Mouse (Mus musculus): ENCODE results near the gene Tbx22. TPM values are rescaled to one million over a fixed set of nuclear protein-coding genes. Genes with fewer than 3 reads are reported as not detected.

Tbx22 gene
- 0.02 TPM in 1 of 2 replicates, not detected in the other for polyA plus RNA-seq (2012; rRNA removed)
- polyA plus RNA-seq (2014; fragmentation: Nextera tagmentation; extraction: Ambion mirVana), result not detected in 2 replicates

DNA sequence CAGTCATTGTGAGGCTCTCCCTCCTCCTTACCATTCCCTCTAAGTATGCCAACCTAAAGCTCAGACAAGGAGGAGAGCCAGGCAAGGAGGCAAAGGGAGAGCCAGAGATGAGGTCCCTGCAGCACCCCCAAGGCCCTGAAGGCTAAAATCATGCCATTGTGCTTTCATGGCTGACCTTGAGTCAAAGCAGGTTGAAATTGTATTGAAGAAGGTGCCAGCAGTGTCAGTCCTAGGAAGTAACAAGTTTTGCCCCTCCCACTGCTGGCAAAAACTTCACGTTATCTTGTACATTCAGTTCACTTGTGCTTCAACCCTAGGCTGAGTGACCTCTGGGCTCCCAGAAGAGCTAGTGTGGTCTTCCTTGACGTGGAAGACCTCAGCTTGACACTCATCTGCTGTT is at the start of gene Tbx22:
Tbx22 (plus strand) TSS at position 301 of the 400 bp plus-strand sequence.
- Histone ChIP-seq H3K36me3 (replicated peaks; ENCODE audit: control insufficient read depth, insufficient read depth, low read depth) (no peaks in the 10 kb centered on the region), H3K4me3 (ENCODE audit: insufficient read depth in 1 of 2, low read depth in 2 of 2, low read length in 2 of 2) (no peak within 1 kb of the TSS), H3K9ac (replicated peaks) (no peak within 1 kb of the TSS), H3K27ac (no peak within 1 kb of the TSS), H3K4me1 (replicated peaks; ENCODE audit: control insufficient read depth in 2 of 2, insufficient read depth in 2 of 2, low read length in 1 of 2) (no peaks in the 10 kb centered on the region), H3K4me2 (ENCODE audit: low read depth) (no peak within 1 kb of the TSS), H3K27me3 (ENCODE audit: control insufficient read depth, insufficient read depth, low read length) (no peaks in the 10 kb centered on the region), H3K9me3 (ENCODE audit: control insufficient read depth, low read length) (no peaks in the 10 kb centered on the region)
- ATAC-seq (ENCODE audit: insufficient read depth) (no peak), DNase-seq (ENCODE audit: low read depth in 3 of 3, low spot score in 3 of 3) (no peak)
- 40% methylated on average over 2 of the region's 2 CpGs for WGBS (ENCODE audit: insufficient replicate concordance)
- TF ChIP-seq CTCF (IDR thresholded peaks at IDR 0.05; ENCODE audit: low read depth) (no peak), EP300 (IDR thresholded peaks at IDR 0.05; ENCODE audit: low read depth) (no peak)

DNA sequence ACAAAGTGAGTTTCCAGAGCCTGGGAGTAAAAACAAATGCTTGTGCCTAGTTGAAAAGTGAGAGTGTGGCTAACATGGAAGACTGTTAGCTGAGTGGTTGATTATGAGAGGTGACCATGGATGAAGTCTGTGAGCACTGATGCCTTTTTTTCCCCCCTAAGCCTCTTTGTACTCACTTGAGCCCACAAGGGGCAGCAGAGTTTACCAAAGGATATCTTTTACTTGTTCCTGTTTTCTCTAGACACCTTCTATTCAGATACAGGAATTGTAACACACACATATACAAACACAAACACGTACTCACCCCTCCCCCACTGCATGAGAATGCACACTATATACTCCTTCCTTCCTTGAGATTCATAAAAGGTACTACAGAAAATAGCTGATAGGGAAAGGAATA is 913 bp downstream of the Tbx22 start:
- H3K4me2 ChIP-seq (ENCODE audit: low read depth), result no peak overlapping the region
- H3K27ac ChIP-seq, result no peak overlapping the region
- H3K9me3 ChIP-seq (ENCODE audit: control insufficient read depth, low read length), result no peaks in the 10 kb centered on the region
- no peaks in the 10 kb centered on the region for H3K36me3 ChIP-seq (replicated peaks; ENCODE audit: control insufficient read depth, insufficient read depth, low read depth)
- H3K4me1 ChIP-seq (replicated peaks; ENCODE audit: control insufficient read depth in 2 of 2, insufficient read depth in 2 of 2, low read length in 1 of 2), result no peaks in the 10 kb centered on the region
- no peak overlapping the region for H3K9ac ChIP-seq (replicated peaks)
- WGBS (ENCODE audit: insufficient replicate concordance), result 3% methylated on average over 1 of the region's 1 CpGs
- ATAC-seq (ENCODE audit: insufficient read depth), result no peak
- no peak overlapping the region for H3K4me3 ChIP-seq (ENCODE audit: insufficient read depth in 1 of 2, low read depth in 2 of 2, low read length in 2 of 2)
- no peak for DNase-seq (ENCODE audit: low read depth in 3 of 3, low spot score in 3 of 3)
- no peak for TF ChIP-seq CTCF (IDR thresholded peaks at IDR 0.05; ENCODE audit: low read depth)
- no peak for TF ChIP-seq EP300 (IDR thresholded peaks at IDR 0.05; ENCODE audit: low read depth)
- no peaks in the 10 kb centered on the region for H3K27me3 ChIP-seq (ENCODE audit: control insufficient read depth, insufficient read depth, low read length)

DNA sequence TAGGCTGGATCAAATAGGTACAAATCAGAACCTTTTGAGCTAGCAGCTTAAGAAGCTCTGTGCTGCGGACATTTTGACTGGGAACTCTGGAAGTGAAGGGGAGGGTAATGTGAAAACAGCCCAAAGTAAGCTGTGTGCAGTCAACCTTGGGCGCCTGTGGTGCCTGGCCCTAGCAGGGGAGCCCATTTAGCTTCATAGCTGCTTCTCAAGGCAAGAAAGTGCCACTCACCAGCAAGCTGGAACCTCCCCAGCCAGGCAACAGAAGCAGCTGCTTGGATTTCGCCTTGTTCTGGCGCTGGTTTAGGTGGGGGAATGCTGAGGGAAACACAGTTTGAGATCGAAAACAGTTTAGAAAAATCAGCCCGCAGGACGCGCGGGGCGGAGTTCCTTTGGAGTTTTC is 11.4 kb downstream of the Tbx22 start:
- H3K4me2 ChIP-seq (ENCODE audit: low read depth), result no peak overlapping the region
- no peak overlapping the region for H3K4me3 ChIP-seq (ENCODE audit: insufficient read depth in 1 of 2, low read depth in 2 of 2, low read length in 2 of 2)
- ATAC-seq (ENCODE audit: insufficient read depth) (no peak), DNase-seq (ENCODE audit: low read depth in 3 of 3, low spot score in 3 of 3) (no peak)
- H3K4me1 ChIP-seq (replicated peaks; ENCODE audit: control insufficient read depth in 2 of 2, insufficient read depth in 2 of 2, low read length in 1 of 2), result no peaks in the 10 kb centered on the region
- no peaks in the 10 kb centered on the region for H3K36me3 ChIP-seq (replicated peaks; ENCODE audit: control insufficient read depth, insufficient read depth, low read depth)
- no peak overlapping the region for H3K27ac ChIP-seq
- WGBS (ENCODE audit: insufficient replicate concordance), result 11% methylated on average over 10 of the region's 10 CpGs
- TF ChIP-seq CTCF (IDR thresholded peaks at IDR 0.05; ENCODE audit: low read depth) (no peak), EP300 (IDR thresholded peaks at IDR 0.05; ENCODE audit: low read depth) (no peak)
- no peak overlapping the region for H3K9ac ChIP-seq (replicated peaks)
- H3K27me3 ChIP-seq (ENCODE audit: control insufficient read depth, insufficient read depth, low read length), result no peaks in the 10 kb centered on the region
- no peaks in the 10 kb centered on the region for H3K9me3 ChIP-seq (ENCODE audit: control insufficient read depth, low read length)

DNA sequence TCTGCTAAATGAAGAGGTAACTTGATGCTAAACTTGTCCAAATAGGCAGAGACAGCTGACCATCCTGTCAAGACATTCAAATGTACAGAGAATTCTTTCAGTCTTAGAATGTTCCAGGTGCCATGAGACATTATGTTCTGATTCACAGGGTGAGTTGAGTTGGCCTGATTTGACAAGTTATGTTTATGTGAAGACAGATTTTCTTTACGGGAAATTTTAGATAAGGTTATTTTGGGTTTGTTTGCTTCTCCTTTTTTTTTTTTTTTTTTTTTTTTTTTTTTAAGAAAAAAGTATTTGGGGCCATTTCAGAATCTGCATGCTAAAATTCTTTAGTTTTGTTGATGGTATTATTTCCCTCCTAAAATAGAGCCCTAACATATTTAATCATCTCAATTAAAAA is 40.8 kb downstream of the Tbx22 start:
- no peak for TF ChIP-seq EP300 (IDR thresholded peaks at IDR 0.05; ENCODE audit: low read depth)
- TF ChIP-seq CTCF (IDR thresholded peaks at IDR 0.05; ENCODE audit: low read depth), result no peak
- no peaks in the 10 kb centered on the region for H3K9me3 ChIP-seq (ENCODE audit: control insufficient read depth, low read length)
- no peaks in the 10 kb centered on the region for H3K36me3 ChIP-seq (replicated peaks; ENCODE audit: control insufficient read depth, insufficient read depth, low read depth)
- no peak for DNase-seq (ENCODE audit: low read depth in 3 of 3, low spot score in 3 of 3)
- no peak overlapping the region for H3K9ac ChIP-seq (replicated peaks)
- no peaks in the 10 kb centered on the region for H3K27me3 ChIP-seq (ENCODE audit: control insufficient read depth, insufficient read depth, low read length)
- no peak overlapping the region for H3K27ac ChIP-seq
- no peak overlapping the region for H3K4me2 ChIP-seq (ENCODE audit: low read depth)
- no peaks in the 10 kb centered on the region for H3K4me1 ChIP-seq (replicated peaks; ENCODE audit: control insufficient read depth in 2 of 2, insufficient read depth in 2 of 2, low read length in 1 of 2)
- no peak overlapping the region for H3K4me3 ChIP-seq (ENCODE audit: insufficient read depth in 1 of 2, low read depth in 2 of 2, low read length in 2 of 2)
- ATAC-seq (ENCODE audit: insufficient read depth), result no peak
- 60% methylated on average over 1 of the region's 1 CpGs for WGBS (ENCODE audit: insufficient replicate concordance)

DNA sequence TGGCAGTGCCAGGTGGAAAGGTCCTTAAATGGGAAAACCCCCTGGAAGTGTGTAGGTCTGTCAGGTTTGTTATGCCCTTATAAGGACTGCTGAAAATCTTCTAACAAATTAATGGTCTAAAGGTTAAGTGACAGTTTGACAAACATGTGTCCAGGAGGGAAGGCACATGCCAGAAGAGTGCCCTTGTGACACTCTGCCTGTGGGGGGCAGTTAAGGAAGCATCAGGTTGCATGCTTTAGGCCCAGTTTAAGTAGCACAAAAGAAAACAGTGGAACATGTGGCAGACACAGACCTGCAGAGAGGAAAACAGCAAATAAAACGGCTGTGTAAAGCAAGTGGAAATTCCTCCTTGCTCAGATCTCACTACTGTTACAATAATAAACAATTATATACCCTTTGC is 55.8 kb downstream of the Tbx22 start:
- no peak for TF ChIP-seq CTCF (IDR thresholded peaks at IDR 0.05; ENCODE audit: low read depth)
- no peak for TF ChIP-seq EP300 (IDR thresholded peaks at IDR 0.05; ENCODE audit: low read depth)
- 27% methylated on average over 1 of the region's 1 CpGs for WGBS (ENCODE audit: insufficient replicate concordance)
- no peak for ATAC-seq (ENCODE audit: insufficient read depth)
- H3K4me1 ChIP-seq (replicated peaks; ENCODE audit: control insufficient read depth in 2 of 2, insufficient read depth in 2 of 2, low read length in 1 of 2), result no peaks in the 10 kb centered on the region
- no peak overlapping the region for H3K4me3 ChIP-seq (ENCODE audit: insufficient read depth in 1 of 2, low read depth in 2 of 2, low read length in 2 of 2)
- DNase-seq (ENCODE audit: low read depth in 3 of 3, low spot score in 3 of 3), result no peak
- H3K9me3 ChIP-seq (ENCODE audit: control insufficient read depth, low read length), result no peaks in the 10 kb centered on the region
- no peak overlapping the region for H3K9ac ChIP-seq (replicated peaks)
- no peak overlapping the region for H3K4me2 ChIP-seq (ENCODE audit: low read depth)
- no peak overlapping the region for H3K27ac ChIP-seq
- H3K36me3 ChIP-seq (replicated peaks; ENCODE audit: control insufficient read depth, insufficient read depth, low read depth), result no peaks in the 10 kb centered on the region
- H3K27me3 ChIP-seq (ENCODE audit: control insufficient read depth, insufficient read depth, low read length), result no peaks in the 10 kb centered on the region

Other genes starting within 250 kb of the Tbx22 start
- not detected in 2 replicates for gene Tent5d, start 124.6 kb downstream of the Tbx22 start, polyA plus RNA-seq (2012; rRNA removed)
- 0.09 TPM in 1 of 2 replicates, not detected in the other for gene Tent5d, start 124.6 kb downstream of the Tbx22 start, polyA plus RNA-seq (2014; fragmentation: Nextera tagmentation; extraction: Ambion mirVana)
- gene 2610002M06Rik, start 148.4 kb downstream of the Tbx22 start, polyA plus RNA-seq (2012; rRNA removed), result 2.6 and 4.1 TPM in 2 replicates
- gene 2610002M06Rik, start 148.4 kb downstream of the Tbx22 start, polyA plus RNA-seq (2014; fragmentation: Nextera tagmentation; extraction: Ambion mirVana), result 9.1 and 10.9 TPM in 2 replicates